ENCODE assay signal across 21 mouse cellular contexts in genomic region chr3:151844361-151845154, GRCm38 (mm10). TPM values are rescaled to one million over a fixed set of nuclear protein-coding genes. Genes with fewer than 3 reads are reported as not detected.
DNase-seq lines count a peak whose midpoint lies in the region; ATAC-seq and TF ChIP-seq lines count a peak whose summit lies in the region.
"Had no signal": no experiment of that assay in that cellular context is flagged by ENCODE, and none has a peak within 500 bp of the region (broad histone marks: within the 10 kb centered on the region; RNA-seq: fewer than 3 reads in every experiment).

No protein-coding gene starts in this region.

- H3K27ac ChIP-seq in embryonic facial prominence, embryonic 11.5 days (replicated peaks; ENCODE audit: low read depth, low read length) = no peak overlapping the region
- H3K27ac ChIP-seq in embryonic facial prominence, embryonic 10.5 days (replicated peaks) = no peak overlapping the region
- peak overlapping the region; percentile 41 for H3K27ac ChIP-seq in gastrocnemius, adult 2 months
- H3K27ac ChIP-seq in forebrain, embryonic 15.5 days (replicated peaks) = no peak overlapping the region
- H3K27ac ChIP-seq: embryonic facial prominence, embryonic 15.5 days; kidney, postnatal 0 days; liver, embryonic 12.5 days; neural tube, embryonic 15.5 days; stomach, embryonic 15.5 days had no signal

- peak; percentile 57 for DNase-seq in embryonic facial prominence, embryonic 11.5 days (ENCODE audit: low spot score)
- DNase-seq in embryonic facial prominence, embryonic 10.5 days (ENCODE audit: low spot score) = no peak
- peak; percentile 66 for DNase-seq in NIH3T3 (ENCODE audit: low read depth)
- peak; percentile 79 for DNase-seq in gastrocnemius, adult 2 months
- DNase-seq in heart, postnatal 36 days = peak; percentile 60 to 66
- DNase-seq in right cerebral cortex, postnatal 36 days (ENCODE audit: low spot score in 2 of 2) = no peak
- DNase-seq: B cell, adult 2 months; cerebellum, adult 2 months; layer of hippocampus, postnatal 36 days; right cerebral cortex, postnatal 4 days; thymus, postnatal 4 days had no signal

- H3K9me3 ChIP-seq in embryonic facial prominence, embryonic 11.5 days (replicated peaks; ENCODE audit: control insufficient read depth, low read length) = no peaks in the 10 kb centered on the region
- H3K9me3 ChIP-seq in embryonic facial prominence, embryonic 10.5 days = no peaks in the 10 kb centered on the region
- no peaks in the 10 kb centered on the region for H3K9me3 ChIP-seq in forebrain, embryonic 15.5 days
- H3K9me3 ChIP-seq: embryonic facial prominence, embryonic 15.5 days; liver, embryonic 12.5 days; neural tube, embryonic 15.5 days; stomach, embryonic 15.5 days had no signal

- no peak overlapping the region for H3K9ac ChIP-seq in embryonic facial prominence, embryonic 11.5 days (replicated peaks; ENCODE audit: low read length)
- H3K9ac ChIP-seq in forebrain, embryonic 15.5 days (replicated peaks) = no peak overlapping the region
- H3K9ac ChIP-seq: embryonic facial prominence, embryonic 15.5 days; liver, embryonic 12.5 days; neural tube, embryonic 15.5 days; stomach, embryonic 15.5 days had no signal

- H3K36me3 ChIP-seq in embryonic facial prominence, embryonic 11.5 days (replicated peaks; ENCODE audit: control insufficient read depth, insufficient read depth, low read depth, low read length) = no peaks in the 10 kb centered on the region
- no peaks in the 10 kb centered on the region for H3K36me3 ChIP-seq in embryonic facial prominence, embryonic 10.5 days (replicated peaks)
- no peaks in the 10 kb centered on the region for H3K36me3 ChIP-seq in forebrain, embryonic 15.5 days
- H3K36me3 ChIP-seq: embryonic facial prominence, embryonic 15.5 days; G1E; liver, embryonic 12.5 days; neural tube, embryonic 15.5 days; stomach, embryonic 15.5 days had no signal

- ATAC-seq in embryonic facial prominence, embryonic 11.5 days (replicated peaks; ENCODE audit: insufficient number of reproducible peaks, low FRiP score, low TSS enrichment, low read depth) = no peak
- ATAC-seq in CD4-positive, CD25-positive, alpha-beta regulatory T cell, adult 4 months = no peak
- no peak for ATAC-seq in forebrain, embryonic 15.5 days (replicated peaks)
- ATAC-seq: forebrain, embryonic 14.5 days; liver, embryonic 12.5 days; midbrain, embryonic 16.5 days had no signal

- TF ChIP-seq CTCF in gastrocnemius, adult 2 months (IDR thresholded peaks at IDR 0.05) = no peak

- WGBS in embryonic facial prominence, embryonic 11.5 days = 51% methylated on average over 5 of the region's 5 CpGs
- WGBS in embryonic facial prominence, embryonic 10.5 days = 51% methylated on average over 5 of the region's 5 CpGs
- WGBS in forebrain, embryonic 15.5 days = 82% methylated on average over 5 of the region's 5 CpGs

- H3K27me3 ChIP-seq in embryonic facial prominence, embryonic 11.5 days (ENCODE audit: control insufficient read depth, insufficient read depth, low read length) = no peaks in the 10 kb centered on the region
- H3K27me3 ChIP-seq in embryonic facial prominence, embryonic 10.5 days (replicated peaks; ENCODE audit: low read depth, poor library complexity, severe bottlenecking) = no peaks in the 10 kb centered on the region
- H3K27me3 ChIP-seq in forebrain, embryonic 15.5 days = no peaks in the 10 kb centered on the region
- H3K27me3 ChIP-seq: embryonic facial prominence, embryonic 15.5 days; liver, embryonic 12.5 days; neural tube, embryonic 15.5 days; stomach, embryonic 15.5 days had no signal

- intact Hi-C loops in gastrocnemius, adult 2 months (cut with DNase I) = no loop called here
- intact Hi-C loops in heart, postnatal 36 days (cut with DNase I) = loop anchor here (5.0 kb wide), 1 partner anchor 68 kb away; no protein-coding TSS in a partner anchor

- H3K4me2 ChIP-seq in embryonic facial prominence, embryonic 11.5 days (ENCODE audit: low read depth, low read length) = no peak overlapping the region
- H3K4me2 ChIP-seq in forebrain, embryonic 15.5 days (replicated peaks) = no peak overlapping the region
- H3K4me2 ChIP-seq: embryonic facial prominence, embryonic 15.5 days; liver, embryonic 12.5 days; neural tube, embryonic 15.5 days; stomach, embryonic 15.5 days had no signal

- H3K4me1 ChIP-seq in embryonic facial prominence, embryonic 11.5 days (ENCODE audit: control insufficient read depth, insufficient read depth, low read length) = no peaks in the 10 kb centered on the region
- H3K4me1 ChIP-seq in embryonic facial prominence, embryonic 10.5 days = peaks cover 9% of the 10 kb centered on the region; the same call in 1 of the 2 replicates
- no peaks in the 10 kb centered on the region for H3K4me1 ChIP-seq in forebrain, embryonic 15.5 days
- H3K4me1 ChIP-seq: embryonic facial prominence, embryonic 15.5 days; liver, embryonic 12.5 days; neural tube, embryonic 15.5 days; stomach, embryonic 15.5 days had no signal

- H3K4me3 ChIP-seq in embryonic facial prominence, embryonic 11.5 days (ENCODE audit: low read depth, low read length) = no peak overlapping the region
- H3K4me3 ChIP-seq in embryonic facial prominence, embryonic 10.5 days = no peak overlapping the region
- no peak overlapping the region for H3K4me3 ChIP-seq in gastrocnemius, adult 2 months
- H3K4me3 ChIP-seq in forebrain, embryonic 15.5 days = no peak overlapping the region
- H3K4me3 ChIP-seq: embryonic facial prominence, embryonic 15.5 days; liver, embryonic 12.5 days; neural tube, embryonic 15.5 days; stomach, embryonic 15.5 days had no signal

RNA-seq across cellular contexts. Expression of gene Ptgfr, which starts 7.1 kb away (rescaled TPM):
- 0.93 and 0.96 TPM in 2 replicates for polyA plus RNA-seq in embryonic facial prominence, embryonic 11.5 days (2014; fragmentation: Nextera tagmentation; extraction: Ambion mirVana)
- 1.1 and 1.5 TPM in 2 replicates for polyA plus RNA-seq in embryonic facial prominence, embryonic 10.5 days (2016; fragmentation: Nextera tagmentation; extraction: Ambion mirVana)
- 1 to 10 TPM; 1.3 to 2.2 TPM for total RNA-seq in gastrocnemius, adult 2 months (2021)
- total RNA-seq in heart, postnatal 36 days (2021) = 1 to 10 TPM; 4.4 to 4.6 TPM
- not detected for polyA plus RNA-seq in CD4-positive, CD25-positive, alpha-beta regulatory T cell, adult 4 months (2017; shearing (Covaris generic))
- 0.38 and 0.51 TPM in 2 replicates for polyA plus RNA-seq in forebrain, embryonic 15.5 days (2015; fragmentation: Nextera tagmentation; extraction: Ambion mirVana)
- polyA plus RNA-seq: G1E had no signal

Comparison
In these comparisons a context has a peak if more than half of its experiments do, and no peak if none do; other contexts are left out.
1. DNase-seq: peak in embryonic facial prominence, embryonic 11.5 days (single experiment), NIH3T3 (single experiment), gastrocnemius, adult 2 months (single experiment) and heart, postnatal 36 days (2 of 2); none in embryonic facial prominence, embryonic 10.5 days (single experiment) and right cerebral cortex, postnatal 36 days (0 of 2).